ENCODE assay signal across 10 mouse cellular contexts in genomic region chr11:76267550-76267949, GRCm38 (mm10). TPM values are rescaled to one million over a fixed set of nuclear protein-coding genes. Genes with fewer than 3 reads are reported as not detected.
DNase-seq lines count a peak whose midpoint lies in the region; ATAC-seq lines count a peak whose summit lies in the region.
"Had no signal": no experiment of that assay in that cellular context is flagged by ENCODE, and none has a peak within 500 bp of the region (broad histone marks: within the 10 kb centered on the region; RNA-seq: fewer than 3 reads in every experiment).

No protein-coding gene starts in this region.

- H3K4me1 ChIP-seq in liver, embryonic 15.5 days (replicated peaks): no peaks in the 10 kb centered on the region
- peaks cover 44% of the 10 kb centered on the region for H3K4me1 ChIP-seq in forebrain, embryonic 12.5 days
- peaks cover 31% of the 10 kb centered on the region for H3K4me1 ChIP-seq in limb, embryonic 10.5 days
- H3K4me1 ChIP-seq in neural tube, embryonic 15.5 days: peaks cover 30% of the 10 kb centered on the region

- no peak overlapping the region for H3K4me2 ChIP-seq in liver, embryonic 15.5 days
- H3K4me2 ChIP-seq in forebrain, embryonic 12.5 days: no peak overlapping the region
- no peak overlapping the region for H3K4me2 ChIP-seq in neural tube, embryonic 15.5 days

- no peaks in the 10 kb centered on the region for H3K9me3 ChIP-seq in liver, embryonic 15.5 days (replicated peaks)
- H3K9me3 ChIP-seq in forebrain, embryonic 12.5 days: no peaks in the 10 kb centered on the region
- H3K9me3 ChIP-seq in limb, embryonic 10.5 days (replicated peaks): no peaks in the 10 kb centered on the region
- no peaks in the 10 kb centered on the region for H3K9me3 ChIP-seq in neural tube, embryonic 15.5 days (replicated peaks)

- H3K27me3 ChIP-seq in liver, embryonic 15.5 days: no peaks in the 10 kb centered on the region
- H3K27me3 ChIP-seq in forebrain, embryonic 12.5 days: no peaks in the 10 kb centered on the region
- H3K27me3 ChIP-seq in limb, embryonic 10.5 days (ENCODE audit: low read depth, poor library complexity, severe bottlenecking): no peaks in the 10 kb centered on the region
- no peaks in the 10 kb centered on the region for H3K27me3 ChIP-seq in neural tube, embryonic 15.5 days (replicated peaks)

- no peak overlapping the region for H3K4me3 ChIP-seq in liver, embryonic 15.5 days (replicated peaks)
- H3K4me3 ChIP-seq in forebrain, embryonic 12.5 days (replicated peaks): no peak overlapping the region
- no peak overlapping the region for H3K4me3 ChIP-seq in limb, embryonic 10.5 days
- H3K4me3 ChIP-seq in neural tube, embryonic 15.5 days (replicated peaks): no peak overlapping the region

- H3K9ac ChIP-seq in liver, embryonic 15.5 days: no peak overlapping the region
- 0 out of 2 replicates have a peak overlapping the region, but pooled peaks have one; percentile 12 for H3K9ac ChIP-seq in forebrain, embryonic 12.5 days
- H3K9ac ChIP-seq in neural tube, embryonic 15.5 days (replicated peaks): no peak overlapping the region

- intact Hi-C loops in heart, postnatal 10 days (cut with DNase I): no loop called here

- H3K27ac ChIP-seq in liver, embryonic 15.5 days (replicated peaks): peak overlapping the region; percentile 19; the same call in 1 of the 2 replicates
- H3K27ac ChIP-seq in forebrain, embryonic 12.5 days: peak overlapping the region; percentile 75
- H3K27ac ChIP-seq in limb, embryonic 10.5 days: peak overlapping the region; percentile 61; the same call in 1 of the 2 replicates
- peak overlapping the region; percentile 78 for H3K27ac ChIP-seq in neural tube, embryonic 15.5 days (replicated peaks)

- WGBS in liver, embryonic 15.5 days (ENCODE audit: insufficient replicate concordance): 60% methylated on average over 7 of the region's 7 CpGs
- 23% methylated on average over 7 of the region's 7 CpGs for WGBS in forebrain, embryonic 12.5 days
- 72% methylated on average over 7 of the region's 7 CpGs for WGBS in limb, embryonic 10.5 days
- 24% methylated on average over 7 of the region's 7 CpGs for WGBS in neural tube, embryonic 15.5 days

- no peak for ATAC-seq in liver, embryonic 15.5 days (ENCODE audit: insufficient read depth)
- no peak for ATAC-seq in forebrain, embryonic 12.5 days (ENCODE audit: low FRiP score)
- ATAC-seq in neural tube, embryonic 15.5 days (ENCODE audit: low FRiP score): no peak; the same call in 1 of the 2 replicates

- no peak for DNase-seq in liver
- no peak for DNase-seq in limb, embryonic 10.5 days (ENCODE audit: low spot score)
- no peak for DNase-seq in heart, adult 11 months
- DNase-seq in kidney, postnatal 14 days: no peak
- no peak for DNase-seq in heart, postnatal 10 days
- DNase-seq: kidney, adult 9 months; right cerebral cortex, postnatal 14 days had no signal

- H3K36me3 ChIP-seq in liver, embryonic 15.5 days (replicated peaks): no peaks in the 10 kb centered on the region
- H3K36me3 ChIP-seq in forebrain, embryonic 12.5 days (replicated peaks): peaks cover 12% of the 10 kb centered on the region; the same call in 1 of the 2 replicates
- peaks cover 51% of the 10 kb centered on the region for H3K36me3 ChIP-seq in limb, embryonic 10.5 days
- H3K36me3 ChIP-seq in neural tube, embryonic 15.5 days: no peaks in the 10 kb centered on the region

RNA-seq across cellular contexts. Expression of gene Glod4, which starts 24.0 kb away (rescaled TPM):
- 50.7 and 52.0 TPM in 2 replicates for polyA plus RNA-seq in liver, embryonic 15.5 days (2015; fragmentation: Nextera tagmentation; extraction: Ambion mirVana)
- 123 and 125 TPM in 2 replicates for polyA plus RNA-seq in forebrain, embryonic 12.5 days (2016; fragmentation: Nextera tagmentation; extraction: Ambion mirVana)
- polyA plus RNA-seq in limb, embryonic 10.5 days (2016; fragmentation: Nextera tagmentation; extraction: Ambion mirVana): 139 and 140 TPM in 2 replicates
- 112 and 123 TPM in 2 replicates for polyA plus RNA-seq in neural tube, embryonic 15.5 days (2015; fragmentation: Nextera tagmentation; extraction: Ambion mirVana)
- total RNA-seq in heart, postnatal 10 days (2021): 10 to 100 TPM; 51.3 to 53.7 TPM

RNA-seq across cellular contexts. Expression of gene Mrm3, which starts 24.0 kb away (rescaled TPM):
- polyA plus RNA-seq in liver, embryonic 15.5 days (2015; fragmentation: Nextera tagmentation; extraction: Ambion mirVana): 14.1 and 14.2 TPM in 2 replicates
- polyA plus RNA-seq in forebrain, embryonic 12.5 days (2016; fragmentation: Nextera tagmentation; extraction: Ambion mirVana): 20.0 and 22.2 TPM in 2 replicates
- polyA plus RNA-seq in limb, embryonic 10.5 days (2016; fragmentation: Nextera tagmentation; extraction: Ambion mirVana): 29.5 and 33.0 TPM in 2 replicates
- 27.3 and 28.1 TPM in 2 replicates for polyA plus RNA-seq in neural tube, embryonic 15.5 days (2015; fragmentation: Nextera tagmentation; extraction: Ambion mirVana)
- total RNA-seq in heart, postnatal 10 days (2021): 10 to 100 TPM; 17.4 to 19.2 TPM

RNA-seq across cellular contexts. Expression of gene Gemin4, which starts 50.1 kb away (rescaled TPM):
- 12.7 and 13.2 TPM in 2 replicates for polyA plus RNA-seq in liver, embryonic 15.5 days (2015; fragmentation: Nextera tagmentation; extraction: Ambion mirVana)
- polyA plus RNA-seq in forebrain, embryonic 12.5 days (2016; fragmentation: Nextera tagmentation; extraction: Ambion mirVana): 31.9 and 35.3 TPM in 2 replicates
- polyA plus RNA-seq in limb, embryonic 10.5 days (2016; fragmentation: Nextera tagmentation; extraction: Ambion mirVana): 59.4 and 60.3 TPM in 2 replicates
- 13.8 and 20.1 TPM in 2 replicates for polyA plus RNA-seq in neural tube, embryonic 15.5 days (2015; fragmentation: Nextera tagmentation; extraction: Ambion mirVana)
- 1 to 10 TPM; 3.1 to 5.9 TPM for total RNA-seq in heart, postnatal 10 days (2021)

RNA-seq across cellular contexts. Expression of gene Dbil5, which starts 50.1 kb away (rescaled TPM):
- polyA plus RNA-seq in liver, embryonic 15.5 days (2015; fragmentation: Nextera tagmentation; extraction: Ambion mirVana): 0.36 and 0.59 TPM in 2 replicates
- 0.37 and 0.84 TPM in 2 replicates for polyA plus RNA-seq in forebrain, embryonic 12.5 days (2016; fragmentation: Nextera tagmentation; extraction: Ambion mirVana)
- polyA plus RNA-seq in limb, embryonic 10.5 days (2016; fragmentation: Nextera tagmentation; extraction: Ambion mirVana): 0.26 and 0.38 TPM in 2 replicates
- polyA plus RNA-seq in neural tube, embryonic 15.5 days (2015; fragmentation: Nextera tagmentation; extraction: Ambion mirVana): 0.38 and 0.79 TPM in 2 replicates
- under 1 TPM in 1 of 2 experiments, not detected in 1; 0.50 TPM for total RNA-seq in heart, postnatal 10 days (2021)

Comparison
In these comparisons a context has a peak if more than half of its experiments do, and no peak if none do; other contexts are left out.
1. H3K27ac ChIP-seq: peak in every context shown above with its lines; median percentile 78 in neural tube, embryonic 15.5 days; 75 in forebrain, embryonic 12.5 days; 61 in limb, embryonic 10.5 days; 19 in liver, embryonic 15.5 days.